Mouse (Mus musculus) testis, adult 2 months (tissue): ENCODE results near the gene Kmt5c. TPM values are rescaled to one million over a fixed set of nuclear protein-coding genes. Genes with fewer than 3 reads are reported as not detected.

Experiments used
- H3K27ac ChIP-seq: fragments of 200-500 bp; 2 replicates; pipeline ENCODE4 v1.5.1; 2012; ENCODE audit warnings: low read depth, low read length; ENCODE audit not compliant: control insufficient read depth, insufficient read depth
- H3K27me3 ChIP-seq: fragments of 200-500 bp; 2 replicates; pipeline ENCODE4 v1.6.1; 2012; ENCODE audit warnings: mild to moderate bottlenecking, low read length, moderate library complexity; ENCODE audit not compliant: control insufficient read depth, insufficient read depth
- H3K36me3 ChIP-seq: fragments of 200-500 bp; 2 replicates; pipeline ENCODE4 v1.6.1; 2012; ENCODE audit warnings: mild to moderate bottlenecking, low read length; ENCODE audit not compliant: control insufficient read depth, insufficient read depth
- H3K4me1 ChIP-seq: fragments of 200-500 bp; 2 replicates; pipeline ENCODE4 v1.6.1; 2012; ENCODE audit warnings: low read length; ENCODE audit not compliant: control insufficient read depth, insufficient read depth
- H3K4me3 ChIP-seq: fragments of 200-500 bp; 2 replicates; pipeline ENCODE4 v1.5.1; 2012; ENCODE audit warnings: low read depth, mild to moderate bottlenecking, low read length, moderate library complexity, mixed read lengths; ENCODE audit not compliant: control insufficient read depth
- CTCF ChIP-seq: fragments of 200-500 bp; IDR thresholded peaks from 2 replicates; pipeline ENCODE4 v1.5.1; 2012; ENCODE audit warnings: low read depth, mild to moderate bottlenecking, inconsistent platforms, low read length, moderate library complexity; ENCODE audit not compliant: control insufficient read depth, insufficient read depth, insufficient replicate concordance
- POLR2A ChIP-seq: fragments of 200-500 bp; IDR thresholded peaks from 2 replicates; pipeline ENCODE4 v1.6.1; 2012; ENCODE audit warnings: low read depth, mild to moderate bottlenecking, inconsistent platforms, low read length, moderate library complexity; ENCODE audit not compliant: control insufficient read depth
- polyA plus RNA-seq: library from polyadenylated mRNA; depleted of rRNA; stranded (reverse); fragments of >200 nt; gene quantifications from 2 replicates; pipeline ENCODE4 v1.2.3, GENCODE M21; 2012

Gene Kmt5c
- polyA plus RNA-seq, 1 experiment = 35.7 TPM

DNA sequence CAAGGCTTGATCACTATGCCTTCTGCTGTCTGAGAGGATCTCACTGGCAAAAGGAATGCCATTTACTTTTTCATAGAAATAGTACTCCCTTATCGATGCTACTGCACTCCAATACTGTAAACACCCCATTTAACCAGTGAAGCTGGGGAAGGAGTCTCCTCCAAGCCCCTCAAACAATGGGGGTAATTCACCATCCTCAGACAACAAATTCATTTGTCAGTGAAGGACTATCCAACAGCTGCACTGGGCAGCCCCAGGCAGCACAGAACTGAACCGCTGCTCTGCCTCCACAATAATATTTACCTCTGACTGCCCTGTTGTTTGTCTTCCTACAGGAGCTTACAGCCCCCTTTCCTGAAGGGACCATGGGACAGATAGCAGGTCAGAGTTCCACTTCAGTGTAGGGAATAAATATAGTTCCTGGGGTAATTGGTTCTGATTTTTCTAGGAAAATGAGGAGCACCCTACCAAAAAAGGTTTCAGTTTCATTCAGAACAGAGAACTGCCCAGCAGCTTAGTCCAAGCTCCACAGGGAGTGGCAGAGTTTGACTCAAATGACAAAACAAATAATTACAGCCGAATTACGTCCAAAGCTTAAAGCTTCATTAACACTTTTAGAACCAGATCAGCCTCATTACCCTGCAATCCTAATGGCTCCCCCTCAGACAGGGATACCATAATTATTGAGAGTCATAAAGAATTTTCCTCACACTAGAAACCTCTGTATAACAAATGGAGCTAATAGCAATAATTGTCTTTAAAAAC, 25.2 kb downstream of the Kmt5c start:
- Histone ChIP-seq H3K4me1 (no peaks in the 10 kb centered on the region), H3K27me3 (no peaks in the 10 kb centered on the region), H3K36me3 (no peaks in the 10 kb centered on the region), H3K4me3 (no peak overlapping the region), H3K27ac (no peak overlapping the region)
- TF ChIP-seq POLR2A = no peak
- TF ChIP-seq CTCF = no peak

DNA sequence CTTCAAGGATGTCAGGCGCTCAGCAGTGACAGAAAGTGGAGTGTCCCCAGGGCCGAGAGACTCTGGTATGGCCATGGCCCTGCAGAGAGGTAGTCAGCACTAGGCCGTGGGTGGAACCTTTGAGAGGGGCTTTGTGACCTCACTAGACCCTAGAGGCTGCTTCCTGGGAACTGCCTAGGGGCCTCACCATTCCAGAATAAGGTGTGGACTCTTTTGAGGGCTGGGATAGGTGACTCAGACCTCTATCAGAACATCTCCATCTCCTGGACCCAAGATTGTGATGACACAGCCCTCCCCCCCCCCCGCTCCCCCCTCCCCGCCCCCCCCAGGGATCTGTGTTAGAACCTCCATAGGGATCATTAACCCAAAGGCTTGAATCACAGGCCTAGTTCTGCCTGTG, 31.3 kb downstream of the Kmt5c start, which contains the start of gene Fam71e2:
Fam71e2 (minus strand) TSS at position 101 of the 400 bp plus-strand sequence.
- Histone ChIP-seq H3K27me3 (no peaks in the 10 kb centered on the region), H3K4me3 (peak within 1 kb of the TSS; percentile 91), H3K36me3 (no peaks in the 10 kb centered on the region), H3K27ac (peak within 1 kb of the TSS; percentile 23), H3K4me1 (peaks cover 8% of the 10 kb centered on the region)
- TF ChIP-seq CTCF = no peak
- peak; percentile 65; the same call in 1 of the 2 replicates for TF ChIP-seq POLR2A

DNA sequence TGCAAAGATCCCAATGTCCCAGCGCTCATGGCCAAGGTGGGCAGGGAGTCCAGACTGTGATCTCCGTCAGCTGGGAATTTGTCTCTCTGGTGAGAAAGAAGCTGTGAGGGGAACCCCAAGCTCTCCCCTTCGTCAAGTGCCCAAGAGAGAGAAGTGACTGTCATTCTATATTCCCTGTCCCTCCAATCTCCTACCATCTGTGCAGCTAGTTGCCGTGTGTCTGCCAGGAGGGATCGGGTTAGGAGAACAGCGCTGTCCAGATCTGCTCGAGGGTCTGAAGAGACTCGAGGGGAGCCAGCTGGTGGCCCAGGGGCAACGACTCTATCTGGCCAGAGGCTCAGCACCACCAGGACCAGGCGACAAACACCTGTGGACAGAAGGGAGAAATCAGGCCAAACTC, 36.2 kb downstream of the Kmt5c start:
- TF ChIP-seq POLR2A (0 out of 2 replicates have a peak, but pooled peaks have one; percentile 17), CTCF (no peak)
- H3K27me3 ChIP-seq = no peaks in the 10 kb centered on the region; the same call in 1 of the 2 replicates
- peaks cover 13% of the 10 kb centered on the region for H3K4me1 ChIP-seq
- no peak overlapping the region for H3K27ac ChIP-seq
- no peaks in the 10 kb centered on the region for H3K36me3 ChIP-seq
- peak overlapping the region; percentile 79; the same call in 1 of the 2 replicates for H3K4me3 ChIP-seq

DNA sequence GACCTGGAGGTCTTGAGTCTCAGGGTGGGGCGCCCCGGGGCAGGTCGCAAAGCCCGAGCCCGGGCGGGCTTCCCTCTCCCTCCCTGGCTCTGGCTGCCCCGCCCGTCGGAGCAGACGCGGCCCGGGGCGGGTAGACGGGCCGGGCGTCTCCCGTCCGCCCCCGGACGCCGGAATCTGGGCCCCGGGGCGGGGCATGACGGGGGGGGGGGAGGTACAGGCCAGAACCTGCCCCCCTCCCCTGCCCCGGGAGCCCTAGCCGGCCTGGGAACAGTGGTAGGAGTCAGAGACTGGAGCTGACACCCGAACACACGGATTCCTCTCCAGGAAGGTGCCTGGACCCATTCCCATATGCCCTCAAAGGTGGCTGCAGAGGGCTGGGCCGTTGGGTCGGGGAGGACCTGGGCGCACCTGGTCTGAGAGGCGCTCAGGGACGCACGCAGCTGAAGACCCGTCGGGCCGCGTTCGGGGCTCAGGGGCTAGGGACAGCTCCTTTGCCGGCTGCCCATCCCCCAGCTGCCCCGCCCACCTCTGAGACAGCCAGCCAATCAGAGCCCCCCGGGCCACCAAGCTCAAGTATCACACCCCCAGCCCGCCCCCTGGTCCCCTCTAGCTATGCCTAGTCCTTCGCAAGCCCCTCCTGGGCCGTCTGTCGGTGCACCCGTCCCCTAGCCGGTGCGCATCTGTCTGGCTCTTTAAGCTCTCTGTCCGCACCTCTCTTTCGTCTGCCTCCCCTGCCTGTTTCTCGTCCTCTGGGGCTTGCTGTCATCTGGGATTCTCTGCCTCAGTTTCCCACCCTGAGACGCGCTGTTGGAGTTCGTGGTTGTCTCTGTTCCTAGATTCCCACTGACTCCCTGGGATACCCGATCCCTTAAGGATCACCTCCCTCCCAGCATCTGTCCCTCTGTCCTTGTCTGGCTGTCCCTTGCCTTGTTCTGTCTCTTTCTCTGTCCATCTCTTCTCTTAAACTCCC, 37.2 kb downstream of the Kmt5c start:
- no peak for TF ChIP-seq CTCF
- no peak for TF ChIP-seq POLR2A
- Histone ChIP-seq H3K4me3 (peak overlapping the region; percentile 79), H3K4me1 (peaks cover 13% of the 10 kb centered on the region), H3K27me3 (no peaks in the 10 kb centered on the region; the same call in 1 of the 2 replicates), H3K36me3 (no peaks in the 10 kb centered on the region), H3K27ac (no peak overlapping the region)

DNA sequence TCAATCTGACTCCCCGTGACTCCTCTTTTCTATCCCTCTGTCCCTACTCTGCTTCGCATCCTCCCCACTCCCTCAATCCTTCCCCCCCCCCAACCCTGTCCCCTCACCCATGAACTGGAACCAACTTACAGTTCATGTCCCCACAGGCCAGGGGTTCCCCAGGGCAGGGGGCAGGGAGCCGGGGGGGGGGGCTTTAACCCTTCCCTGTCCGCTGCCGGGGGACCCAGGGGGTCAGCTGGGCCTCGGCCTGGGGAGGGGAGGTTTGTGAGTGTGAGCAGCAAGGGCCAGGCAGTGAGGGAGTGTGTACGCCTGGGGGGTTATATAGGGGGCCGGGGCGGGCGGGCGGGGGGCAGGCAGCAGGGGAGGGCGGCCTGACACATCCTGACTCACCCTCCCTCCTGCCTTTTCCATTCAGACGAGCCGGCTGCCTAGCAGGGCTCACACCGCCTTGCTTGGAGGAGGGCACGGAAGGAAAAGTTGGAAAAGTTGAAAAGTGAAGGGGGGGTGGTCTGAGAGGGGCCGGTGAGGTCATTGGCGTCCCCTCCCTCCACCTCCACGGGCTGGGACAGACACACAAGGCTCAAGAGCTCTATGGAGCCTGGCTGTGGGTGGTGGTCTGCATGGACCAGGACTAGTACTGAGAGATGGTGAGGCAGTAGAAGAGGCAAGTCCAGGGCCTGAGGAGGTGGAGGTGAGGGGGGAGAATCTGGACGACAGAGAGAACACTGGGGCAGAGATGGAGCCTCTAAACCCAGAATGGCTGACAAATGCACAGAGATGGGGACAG, 38.1 kb downstream of the Kmt5c start:
- H3K27ac ChIP-seq = no peak overlapping the region
- H3K4me1 ChIP-seq = peaks cover 13% of the 10 kb centered on the region
- no peak for TF ChIP-seq CTCF
- H3K27me3 ChIP-seq = no peaks in the 10 kb centered on the region; the same call in 1 of the 2 replicates
- H3K36me3 ChIP-seq = no peaks in the 10 kb centered on the region
- H3K4me3 ChIP-seq = no peak overlapping the region

DNA sequence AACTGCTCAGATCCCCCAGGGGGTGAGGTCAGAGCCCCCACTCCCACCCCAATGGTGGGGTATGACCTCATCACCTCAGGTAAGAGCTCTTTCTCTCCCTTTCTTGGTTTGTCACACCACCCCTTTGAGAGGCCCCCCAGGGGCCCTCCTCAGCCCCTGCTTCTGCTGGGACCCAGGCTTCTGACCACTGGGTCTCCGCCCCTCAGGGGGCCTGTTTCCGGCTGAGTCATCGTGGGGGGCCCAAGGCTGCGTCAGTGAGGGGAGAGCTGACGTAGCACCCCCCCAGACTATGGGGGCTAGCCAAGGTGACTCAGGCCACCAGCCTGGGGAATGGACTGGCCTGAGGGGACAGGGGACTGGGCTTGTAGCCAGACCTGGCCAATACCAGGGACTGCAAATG, 40.0 kb downstream of the Kmt5c start:
- H3K4me1 ChIP-seq = peaks cover 9% of the 10 kb centered on the region
- no peaks in the 10 kb centered on the region; the same call in 1 of the 2 replicates for H3K27me3 ChIP-seq
- TF ChIP-seq POLR2A (no peak), CTCF (no peak)
- H3K4me3 ChIP-seq = peak overlapping the region; percentile 87
- H3K36me3 ChIP-seq = no peaks in the 10 kb centered on the region
- H3K27ac ChIP-seq = no peak overlapping the region

DNA sequence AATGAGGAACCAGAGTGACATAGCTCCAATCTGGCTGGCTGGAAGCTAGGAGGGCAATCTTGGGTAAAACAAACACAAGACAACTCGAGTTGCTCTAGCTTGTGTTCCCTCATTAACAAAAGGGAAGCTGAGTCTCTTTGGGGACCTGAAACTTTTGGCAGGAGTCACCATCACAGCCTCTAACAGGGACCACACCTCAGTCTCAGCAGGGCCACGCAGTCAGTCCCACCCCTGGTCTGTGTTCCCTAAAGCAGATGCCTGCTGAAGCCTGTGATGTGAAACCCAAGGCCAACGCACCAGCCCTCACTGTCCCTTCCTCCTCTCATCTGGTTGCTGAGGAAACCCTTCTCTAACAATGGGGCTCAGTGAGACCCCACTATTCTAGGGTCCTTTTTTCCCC, 42.2 kb downstream of the Kmt5c start:
- Histone ChIP-seq H3K27ac (peak overlapping the region; percentile 47), H3K36me3 (no peaks in the 10 kb centered on the region), H3K4me1 (peaks cover 6% of the 10 kb centered on the region), H3K27me3 (no peaks in the 10 kb centered on the region), H3K4me3 (peak overlapping the region; percentile 87)
- TF ChIP-seq POLR2A = no peak
- no peak for TF ChIP-seq CTCF
